Mouse (Mus musculus) gastrocnemius, postnatal 14 days (tissue): ENCODE measurements around the gene Gm15114. TPM values are rescaled to one million over a fixed set of nuclear protein-coding genes. Genes with fewer than 3 reads are reported as not detected.
"Not testable (repeated sequence)": the region's sequence is repeated elsewhere in the genome, so short reads cannot be mapped to it uniquely, and the experiment has no call there.

Experiments
- DNase-seq: peaks from one replicate; pipeline ENCODE4 v3.0.0; 2021; ENCODE audit warnings: mixed read lengths
- intact Hi-C: fragments of 180-260 bp; cut with DNase I; formaldehyde crosslinking; loops from one replicate; pipeline ENCODE4 v1.15.1; 2025; ENCODE audit warnings: low total_unique reads
- long read RNA-seq, 2 experiments: library from polyadenylated mRNA; stranded (forward); transcript quantifications; one replicate each; pipeline ENCODE4 v2.0.0; 2021
- total RNA-seq, 2 experiments: library from RNA; stranded (reverse); gene quantifications; 2 replicates each; pipeline ENCODE4 v1.2.3; 2021

The Gm15114 gene
- total RNA-seq, result not detected
- long read RNA-seq, experiment 1, result 0 reads
- long read RNA-seq, experiment 2, result 0 reads

- intact Hi-C loops, DNase-seq: not testable (repeated sequence)
These were observed at the start of gene Gm15114 for GRCm38 (mm10) chrX:148488649-148489048. Gene Gm15114 (plus strand): TSS chrX:148488949.

Other genes with a start within 250 kb of the Gm15114 start
- not detected for gene Gm8334, start 126.2 kb downstream of the Gm15114 start, total RNA-seq
- gene Gm15127, start 174.6 kb downstream of the Gm15114 start, total RNA-seq, result not detected